Mouse (Mus musculus) cerebral cortex, adult 2 months (tissue): ENCODE results near the gene Gm9945.

ENCODE experiments used
- WGBS: fragments of 180-500 bp; shearing (Covaris S2); methylation state at CpG from one replicate; pipeline ENCODE4 v1.1.7; 2018; 5-methylcytosine and 5-hydroxymethylcytosine counted together

Gene Gm9945

DNA sequence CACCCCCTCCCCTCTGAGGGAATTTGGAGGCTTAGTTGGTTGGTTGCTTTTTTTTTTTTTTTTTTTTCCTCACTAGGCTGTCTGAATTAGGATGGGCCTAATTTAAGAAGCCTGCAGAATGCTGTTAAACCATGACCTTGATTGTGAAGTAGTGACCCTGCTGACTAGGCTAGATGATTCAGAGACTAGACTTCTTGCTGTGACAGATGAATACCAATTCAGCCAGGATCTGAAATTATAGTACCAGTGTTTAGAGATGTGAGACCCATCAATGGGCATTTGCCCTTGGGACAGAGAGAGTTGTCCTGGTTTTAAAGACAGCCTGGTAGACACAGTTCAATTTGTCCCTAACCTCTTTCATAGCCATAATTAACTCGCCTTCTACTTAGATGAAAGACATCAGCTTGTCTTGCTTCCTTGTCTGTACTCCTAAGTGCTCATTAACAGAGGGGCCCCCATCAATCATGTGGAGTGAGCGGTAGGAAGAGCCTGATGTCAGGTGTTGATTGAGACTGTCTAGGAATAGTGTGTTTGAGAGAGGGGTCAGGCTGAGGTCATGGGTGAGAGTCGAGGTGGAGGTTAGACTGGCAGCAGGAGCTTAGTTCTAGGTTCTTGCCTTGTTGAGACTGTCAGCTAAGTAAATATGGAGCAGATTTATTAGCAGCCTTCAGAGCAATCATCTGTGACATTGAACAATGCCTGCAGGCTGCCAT is 13.4 kb downstream of the Gm9945 start:
- WGBS, result 76% methylated on average over 3 of the region's 3 CpGs

DNA sequence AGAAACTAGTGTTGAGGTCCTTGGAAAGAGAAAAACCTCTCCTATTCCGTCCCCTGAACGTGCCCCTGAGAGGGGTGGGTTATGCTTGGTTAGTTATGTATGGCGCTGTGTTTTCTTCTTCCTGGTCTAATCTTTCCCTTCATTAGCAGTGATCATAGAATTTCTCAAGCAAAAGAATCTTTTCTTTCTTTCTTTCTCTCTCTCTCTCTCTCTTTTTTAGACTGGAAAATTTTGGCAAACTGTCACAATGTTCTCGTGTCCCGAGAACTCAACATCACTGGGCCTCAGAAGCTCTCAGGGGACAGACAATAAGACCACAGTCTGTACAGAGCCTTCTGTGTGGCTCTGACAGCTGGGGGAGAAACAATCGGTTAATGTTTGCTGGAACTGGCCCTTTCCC is 15.5 kb downstream of the Gm9945 start:
- WGBS, result 71% methylated on average over 6 of the region's 6 CpGs

DNA sequence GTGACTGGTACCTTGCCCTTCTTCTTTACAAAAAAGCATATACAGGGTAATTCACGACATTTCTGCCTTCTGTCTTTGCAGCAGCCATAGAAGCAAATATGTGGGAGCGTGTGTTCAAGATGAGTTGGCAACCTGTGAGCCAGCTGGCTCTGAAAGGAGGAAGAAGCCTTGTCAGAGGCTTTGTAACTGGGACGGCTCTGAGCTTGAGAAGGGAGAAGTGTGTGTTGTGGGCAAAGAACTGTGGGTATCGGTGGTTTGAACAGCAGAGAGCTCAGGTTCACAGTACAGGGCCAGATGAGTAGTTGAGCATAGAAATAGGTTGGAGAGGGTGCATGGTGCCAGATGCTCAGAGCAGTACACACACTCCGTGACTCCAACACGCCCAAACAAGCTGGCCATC is 17.0 kb downstream of the Gm9945 start:
- WGBS, result 32% methylated on average over 6 of the region's 6 CpGs

DNA sequence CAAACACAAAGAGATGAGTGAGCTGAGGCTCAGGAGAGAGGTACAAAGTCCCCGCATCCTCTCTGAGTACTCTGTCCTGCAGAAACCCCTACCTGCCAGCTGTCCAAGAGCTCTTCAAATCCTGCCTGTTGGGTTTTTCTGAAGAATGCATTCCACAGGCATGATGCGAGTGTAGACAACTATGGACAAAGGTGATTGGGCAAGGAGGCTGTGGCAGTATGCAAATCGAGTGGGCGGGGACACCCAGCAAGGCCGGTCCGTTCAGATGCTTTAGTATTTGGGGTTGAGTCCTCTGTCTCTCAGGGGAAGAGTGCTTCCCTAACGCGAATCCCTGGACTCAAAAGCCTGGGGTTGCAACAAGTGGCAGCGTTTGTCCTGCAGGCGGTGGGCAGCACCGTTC is 20.6 kb downstream of the Gm9945 start:
- WGBS, result 36% methylated on average over 11 of the region's 11 CpGs

DNA sequence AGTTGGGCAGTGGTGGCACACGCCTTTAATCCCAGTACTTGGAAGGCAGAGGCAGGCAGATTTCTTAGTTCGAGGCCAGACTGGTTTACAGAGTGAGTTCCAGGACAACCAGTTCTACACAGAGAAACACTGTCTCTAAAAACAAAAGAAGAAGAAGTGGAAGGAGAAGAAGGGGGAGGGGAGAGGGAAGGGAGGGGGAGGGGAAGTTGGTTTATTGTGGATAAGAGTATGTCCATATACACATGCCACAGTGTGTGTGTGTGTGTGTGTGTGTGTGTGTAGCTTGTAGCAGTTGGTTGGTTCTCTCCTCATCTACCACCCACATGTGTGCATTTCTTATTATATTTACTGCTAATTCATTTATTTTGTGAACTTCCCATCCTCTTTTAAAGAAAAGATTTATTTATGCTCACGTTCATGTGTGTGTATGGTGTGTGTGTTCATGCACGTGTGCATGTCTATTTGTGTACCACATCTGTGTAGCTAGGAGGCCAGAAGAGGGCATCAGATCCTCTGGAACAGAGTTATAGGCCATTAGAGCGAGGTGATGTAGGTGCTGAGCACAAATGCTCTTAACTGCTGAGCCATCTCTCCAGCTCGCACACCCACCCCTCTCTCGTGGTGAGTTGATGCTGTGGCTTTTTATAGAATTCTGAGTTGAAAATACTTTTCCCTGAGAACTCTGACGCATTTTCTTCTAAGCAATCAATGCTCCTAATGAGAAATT is 22.2 kb downstream of the Gm9945 start:
- 46% methylated on average over 8 of the region's 8 CpGs for WGBS

DNA sequence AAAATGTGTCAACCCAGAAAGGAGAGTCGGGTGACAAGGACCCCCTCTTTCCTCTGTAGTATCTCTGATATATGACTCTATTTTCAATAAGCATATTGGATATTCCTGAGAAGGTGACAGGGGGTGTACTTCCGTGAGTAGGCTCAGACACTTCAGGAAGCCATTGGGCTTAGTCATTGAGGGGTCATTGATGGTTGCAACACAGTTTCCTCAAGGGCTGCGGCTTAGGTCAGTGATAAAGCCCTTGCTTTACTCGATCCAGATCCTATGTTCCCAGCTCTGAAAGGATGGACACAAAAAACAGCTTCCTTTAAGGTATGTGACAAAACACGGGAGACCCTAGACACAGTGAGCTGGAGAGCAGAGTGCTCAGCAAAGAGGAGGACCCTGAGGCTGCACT is 23.8 kb downstream of the Gm9945 start:
- 91% methylated on average over 5 of the region's 5 CpGs for WGBS

DNA sequence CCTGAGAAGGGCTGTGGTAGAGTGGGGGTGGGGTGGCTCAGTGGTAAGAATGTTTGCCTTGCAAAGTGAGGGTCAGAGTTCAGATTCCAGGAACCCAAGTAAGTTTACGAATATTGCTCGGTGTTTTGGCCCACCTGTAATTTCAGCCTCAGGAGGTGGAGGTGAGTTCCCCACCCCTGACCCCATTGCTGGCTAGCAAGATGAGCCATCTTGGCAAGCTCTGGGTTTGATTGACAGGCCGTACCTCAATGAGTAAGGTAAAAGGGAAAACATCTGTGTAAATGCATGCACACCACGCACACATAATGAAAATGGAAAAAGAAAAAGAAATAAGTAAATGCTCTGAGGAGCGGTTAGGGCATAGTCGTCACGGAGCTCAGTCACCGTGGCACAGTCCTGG is 24.4 kb downstream of the Gm9945 start:
- WGBS, result 96% methylated on average over 8 of the region's 8 CpGs

DNA sequence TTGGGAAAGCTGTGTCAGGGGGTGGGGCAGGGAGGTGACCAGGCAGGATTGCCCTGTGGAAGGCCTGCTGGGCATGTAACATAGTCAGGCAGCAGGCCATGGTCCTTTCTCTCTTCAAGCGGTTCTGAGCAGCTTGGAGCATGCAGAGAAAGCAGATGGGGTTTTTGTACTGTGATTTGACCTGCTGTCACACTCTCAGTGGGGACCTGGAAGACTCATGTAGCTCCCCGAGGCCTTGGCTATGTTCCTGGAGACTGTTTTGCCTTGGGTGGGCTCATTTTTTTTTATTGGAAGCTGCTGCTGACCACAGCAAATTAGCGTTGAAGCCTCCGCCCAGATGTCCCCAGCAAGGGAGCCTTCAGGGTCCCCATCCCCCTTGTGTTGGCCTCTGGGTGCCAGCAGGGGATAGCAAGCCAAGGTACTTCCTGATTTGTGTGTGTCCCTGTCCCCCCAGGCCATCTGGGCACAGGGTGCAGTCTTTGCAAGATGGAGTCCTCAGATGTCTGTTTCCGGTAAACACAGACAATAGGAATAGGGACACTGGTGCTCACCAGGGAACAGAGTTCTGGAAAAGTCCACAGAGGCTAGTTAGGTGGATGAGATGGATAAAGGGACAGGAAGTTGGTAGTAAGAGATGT is 25.2 kb downstream of the Gm9945 start:
- 56% methylated on average over 5 of the region's 5 CpGs for WGBS

DNA sequence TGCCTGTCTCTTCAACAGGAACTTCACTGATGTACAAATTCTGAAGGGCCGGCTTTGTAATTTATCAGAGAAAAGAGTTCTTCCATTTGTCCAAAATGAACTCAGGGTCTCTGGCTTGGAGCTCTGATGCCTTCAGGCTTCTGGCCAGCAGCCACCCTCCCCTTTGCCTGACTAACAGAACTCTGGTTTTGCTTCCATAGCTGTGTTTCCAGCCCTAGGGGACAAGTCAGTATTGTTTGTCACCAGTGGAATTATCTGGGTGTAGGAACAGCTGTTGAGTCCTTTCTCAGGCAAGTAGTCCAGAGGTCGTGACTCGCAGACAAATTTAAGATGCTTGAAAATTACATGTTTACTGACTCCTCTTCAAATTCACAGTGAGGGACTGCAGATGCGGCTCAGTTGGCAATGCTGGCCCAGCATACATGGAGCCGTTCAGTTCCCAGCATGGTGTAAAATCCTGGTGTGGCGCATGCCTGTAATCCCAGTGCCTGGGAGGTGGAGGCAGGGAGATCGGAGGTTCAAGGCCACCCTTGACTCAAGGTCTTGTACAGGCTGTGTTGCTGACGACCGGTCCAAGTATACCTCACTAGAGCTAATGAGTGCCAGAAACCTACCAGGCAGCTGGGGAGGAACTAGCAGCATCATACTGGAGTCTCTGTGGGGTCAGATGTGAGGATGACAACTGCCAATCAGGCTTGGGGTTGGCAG is 27.3 kb downstream of the Gm9945 start:
- 75% methylated on average over 9 of the region's 9 CpGs for WGBS

DNA sequence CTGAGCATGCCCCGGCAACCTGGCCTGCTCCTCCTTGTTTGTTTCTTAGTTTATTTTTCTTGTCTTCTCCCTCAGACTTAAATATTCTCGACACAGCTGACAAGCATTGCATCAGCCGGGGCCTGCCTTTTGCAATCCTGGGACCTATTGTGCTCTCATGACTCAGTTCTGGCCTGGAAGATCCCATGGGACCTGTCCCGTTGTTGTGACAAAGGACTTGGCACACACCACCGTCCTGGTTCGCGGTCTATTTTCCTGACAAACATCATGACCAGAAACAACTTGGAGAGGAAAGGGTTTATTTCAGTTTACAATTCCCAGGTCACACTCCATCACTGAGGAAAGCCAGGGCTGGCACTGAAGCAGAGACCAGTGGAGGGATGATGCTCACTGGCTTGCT is 28.2 kb downstream of the Gm9945 start:
- 60% methylated on average over 7 of the region's 7 CpGs for WGBS

DNA sequence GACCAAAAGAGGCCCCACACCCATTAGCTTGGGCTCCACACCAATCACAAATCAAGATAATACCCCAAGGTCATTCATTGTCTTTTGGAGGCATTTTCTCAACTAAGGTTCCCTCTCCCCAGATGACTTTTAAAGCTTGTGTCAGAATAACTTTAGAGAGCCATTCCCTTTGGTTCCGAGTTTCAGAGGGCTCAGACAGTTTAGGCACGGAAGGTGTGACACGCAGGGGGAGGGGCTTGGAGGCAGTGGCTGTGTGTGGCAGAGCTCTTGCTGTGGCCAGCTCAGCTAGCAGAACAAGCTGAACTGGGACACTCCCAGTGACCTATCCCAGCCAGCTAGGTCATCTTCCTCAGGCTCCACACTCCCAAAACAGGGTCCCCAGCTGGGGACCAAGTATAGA is 28.6 kb downstream of the Gm9945 start:
- 78% methylated on average over 3 of the region's 3 CpGs for WGBS

DNA sequence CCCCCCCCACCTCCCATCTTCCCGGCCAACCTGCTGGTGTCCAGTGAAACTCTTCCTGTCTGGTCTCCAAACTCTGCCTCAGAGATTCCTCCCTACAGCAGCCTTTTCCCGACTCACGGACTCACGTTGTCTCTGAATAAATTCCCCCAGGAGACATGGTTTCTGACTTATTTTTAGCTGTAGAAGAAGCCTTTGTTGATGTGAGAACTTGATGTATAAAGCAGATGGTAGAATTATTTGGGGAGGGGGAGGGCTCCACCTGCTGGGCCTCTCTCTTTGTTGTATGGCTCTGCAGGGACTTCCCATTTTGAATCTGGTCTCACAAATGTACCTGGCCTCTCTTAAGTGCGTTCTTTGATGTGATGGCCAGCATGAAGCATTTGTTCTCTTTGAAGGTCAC is 30.4 kb downstream of the Gm9945 start:
- WGBS, result 37% methylated on average over 5 of the region's 5 CpGs

DNA sequence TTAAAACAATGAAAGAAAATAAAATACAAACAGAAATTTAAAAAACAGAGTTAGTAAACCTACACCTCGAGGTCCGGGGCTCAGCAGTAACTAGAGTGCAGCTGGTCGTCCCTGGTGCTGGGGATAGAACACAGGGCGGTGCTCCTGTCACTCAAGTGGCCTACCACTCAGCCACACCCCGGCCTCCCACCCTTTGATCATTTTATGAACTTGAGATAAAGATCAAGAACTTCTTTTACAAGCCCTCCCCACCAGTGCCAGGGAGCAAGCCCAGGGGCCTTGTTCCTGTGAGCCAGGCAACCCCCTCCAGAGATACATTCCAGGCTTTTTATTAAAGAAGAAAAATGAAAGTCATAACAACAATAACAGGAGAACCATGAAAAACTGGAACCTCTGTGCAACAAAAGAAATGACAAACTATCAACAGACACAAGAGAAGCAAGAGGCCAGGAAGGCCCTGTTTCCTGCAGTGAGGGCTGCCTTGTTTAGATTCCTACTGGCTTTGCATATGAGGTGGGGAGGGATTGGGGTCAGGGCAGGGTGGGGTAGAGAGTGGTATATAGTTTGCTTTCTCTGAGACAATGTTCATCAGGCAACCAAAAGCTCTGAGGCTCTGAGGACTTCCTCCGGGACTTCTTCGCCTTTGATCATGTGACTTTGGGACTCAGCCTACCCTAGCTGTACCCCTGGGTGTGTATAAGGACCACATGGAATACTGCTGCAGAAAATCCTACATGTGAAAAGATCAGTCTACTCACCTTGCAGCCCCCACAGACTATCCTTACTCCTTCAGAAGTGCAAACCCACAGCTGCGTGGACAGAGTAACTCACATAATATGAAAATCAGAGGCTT is 37.0 kb downstream of the Gm9945 start:
- 74% methylated on average over 8 of the region's 8 CpGs for whole genome bisulfite sequencing

DNA sequence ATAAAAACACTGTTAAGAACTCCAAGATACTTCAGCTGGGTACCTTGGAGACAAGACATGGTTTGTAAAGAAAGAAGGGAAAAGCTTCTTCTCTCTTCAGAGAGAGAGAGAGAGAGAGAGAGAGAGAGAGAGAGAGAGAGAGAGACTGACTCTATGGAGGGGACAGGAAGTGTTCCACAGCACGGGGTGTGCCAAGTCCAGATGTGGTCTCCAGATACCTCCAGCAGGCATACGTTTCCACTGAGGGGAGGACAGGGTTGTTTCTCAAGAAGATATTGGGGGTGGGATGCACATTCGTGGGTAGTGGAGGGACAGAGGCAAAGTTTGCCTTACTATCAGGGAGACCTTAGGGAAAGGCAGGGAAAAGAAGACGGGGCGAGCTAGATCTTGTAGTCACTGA is 38.8 kb downstream of the Gm9945 start:
- 52% methylated on average over 5 of the region's 5 CpGs for WGBS

DNA sequence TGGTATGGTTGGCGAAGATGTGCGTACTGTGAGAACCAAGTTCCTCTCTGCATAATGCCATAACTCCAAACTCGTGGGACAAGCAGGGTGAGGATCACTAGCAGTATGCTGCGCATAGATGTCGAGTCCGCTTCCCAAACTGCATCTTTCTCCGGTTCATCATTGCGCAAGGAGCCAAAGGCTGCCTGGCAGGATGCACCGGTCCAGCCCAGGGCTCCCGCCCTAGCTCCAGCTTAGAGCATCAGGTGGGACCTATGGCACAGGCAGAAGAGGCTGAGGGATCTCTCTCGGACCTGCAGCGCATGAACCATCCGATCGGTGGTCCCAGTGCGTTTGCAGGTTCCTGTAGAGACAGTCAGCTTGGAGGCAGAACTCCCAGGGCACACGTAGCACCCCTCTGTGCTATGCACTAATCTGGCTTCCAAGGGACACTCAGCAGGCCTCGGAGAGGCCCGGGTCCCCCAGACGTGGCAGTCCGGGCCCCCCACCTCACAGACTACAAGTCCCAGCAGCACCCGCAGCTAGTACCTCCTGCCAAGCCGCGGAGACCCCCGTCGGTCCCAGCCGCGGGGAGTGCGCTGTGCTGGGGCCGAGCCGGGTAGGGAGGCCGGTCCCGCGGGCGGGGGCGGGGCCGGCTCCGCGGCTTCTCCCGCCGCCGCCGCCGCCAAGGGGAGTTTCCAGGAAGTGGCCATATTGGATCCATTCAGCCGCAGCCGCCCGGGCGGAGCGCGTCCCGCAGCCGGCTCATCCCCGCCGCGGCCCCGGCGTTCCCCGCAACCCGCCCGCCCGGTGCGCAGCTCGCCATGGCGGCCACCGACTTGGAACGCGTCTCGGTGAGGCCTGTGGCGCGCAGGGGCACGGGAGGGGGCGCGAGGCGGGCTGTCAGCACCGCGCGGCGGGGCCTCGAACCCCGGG is 39.5 kb downstream of the Gm9945 start, which contains the start of gene Sept8:
Gene Sept8 (plus strand): TSS at position 51 of the 915 bp plus-strand sequence.
- WGBS, result 4% methylated on average over 79 of the region's 79 CpGs

DNA sequence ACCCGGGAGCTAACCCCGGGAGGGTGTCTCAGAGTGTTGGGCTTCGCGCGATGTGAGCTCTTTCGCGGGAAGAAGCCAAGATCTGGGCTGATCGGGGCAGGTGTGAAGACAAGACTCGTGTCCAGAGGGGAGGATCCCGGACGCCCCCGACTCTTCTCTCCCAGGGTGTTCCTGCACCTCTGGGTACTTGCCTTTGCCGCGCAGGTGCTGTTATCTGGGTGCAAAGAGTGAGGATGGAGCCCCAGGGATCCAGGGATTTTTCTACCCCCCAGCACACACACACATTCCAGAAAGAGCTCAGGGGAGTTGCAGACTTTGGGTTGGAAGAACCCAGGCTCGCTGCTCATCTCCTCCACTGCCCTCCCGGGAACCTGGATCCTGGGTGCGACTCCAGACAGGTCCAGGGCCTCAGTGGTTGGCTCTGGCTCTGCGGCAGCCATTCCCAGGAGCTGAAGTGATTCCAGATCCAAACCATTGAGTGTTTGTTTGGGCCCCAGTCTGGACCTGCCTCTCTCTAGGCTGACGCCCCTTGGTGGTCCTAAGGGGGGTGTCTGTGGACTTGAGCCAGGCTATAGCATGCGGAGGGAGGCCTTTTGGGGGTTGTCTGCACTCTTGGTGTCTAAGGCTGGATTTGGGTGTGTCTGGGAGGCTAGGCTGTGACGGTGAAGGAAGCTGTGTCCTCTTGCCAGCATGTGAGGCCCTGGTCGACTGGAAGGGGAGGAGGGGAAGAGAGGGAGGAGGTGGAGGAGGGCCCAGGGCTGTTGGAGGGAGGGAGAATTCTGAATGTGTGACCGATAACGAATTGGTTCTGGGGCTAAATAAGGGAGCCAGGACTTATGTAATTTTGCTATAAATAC is 40.4 kb downstream of the Gm9945 start:
- 2% methylated on average over 23 of the region's 24 CpGs for WGBS

DNA sequence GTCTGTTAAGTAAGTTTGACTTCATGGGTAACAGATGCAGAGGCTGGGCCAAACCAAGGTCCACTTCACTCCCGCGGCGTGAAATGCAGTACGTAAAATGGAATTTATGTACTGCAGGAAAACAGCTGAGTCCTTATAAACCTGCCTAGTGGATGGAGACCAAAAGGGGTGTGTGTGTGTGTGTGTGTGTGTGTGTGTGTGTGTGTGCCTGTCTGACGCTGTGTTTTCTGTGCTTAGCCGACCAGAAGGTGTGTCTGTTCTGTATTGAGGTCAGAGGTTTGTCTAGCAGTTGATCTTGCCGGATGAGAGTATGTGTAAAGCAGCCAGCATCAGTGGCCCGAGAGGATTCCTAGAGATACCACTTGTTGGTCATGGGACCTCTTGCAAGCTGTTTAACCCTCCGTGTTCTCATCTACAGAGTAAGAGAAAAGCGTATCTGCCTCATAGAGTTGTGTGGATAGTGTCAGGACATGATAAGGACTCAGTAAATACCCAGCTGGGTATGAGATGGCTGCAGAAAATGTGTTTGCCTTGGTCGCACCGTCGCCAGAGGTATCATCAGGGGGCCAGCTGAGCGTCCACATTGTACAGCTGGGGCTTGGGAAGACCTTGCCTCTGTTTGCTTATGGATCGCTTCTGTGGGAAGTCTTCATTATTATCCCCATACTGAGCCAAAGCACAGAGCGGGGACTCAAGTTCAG is 41.3 kb downstream of the Gm9945 start:
- 19% methylated on average over 16 of the region's 16 CpGs for WGBS

DNA sequence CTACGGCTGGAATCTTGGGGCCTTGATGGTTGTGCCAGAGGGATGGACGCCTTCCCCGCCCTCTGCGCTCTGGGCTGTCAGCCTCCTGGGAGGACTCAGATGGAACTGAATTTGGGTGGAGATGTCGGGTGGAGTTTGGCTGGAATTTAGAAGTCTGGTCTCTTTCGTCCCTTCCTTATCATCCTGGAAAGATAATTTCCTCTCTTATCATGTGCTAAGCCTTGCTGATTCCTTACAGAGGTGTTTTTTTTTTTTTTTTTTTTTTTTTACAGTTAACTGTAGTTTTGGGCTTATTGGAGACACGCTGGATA is 41.8 kb downstream of the Gm9945 start:
- WGBS, result 46% methylated on average over 7 of the region's 7 CpGs

DNA sequence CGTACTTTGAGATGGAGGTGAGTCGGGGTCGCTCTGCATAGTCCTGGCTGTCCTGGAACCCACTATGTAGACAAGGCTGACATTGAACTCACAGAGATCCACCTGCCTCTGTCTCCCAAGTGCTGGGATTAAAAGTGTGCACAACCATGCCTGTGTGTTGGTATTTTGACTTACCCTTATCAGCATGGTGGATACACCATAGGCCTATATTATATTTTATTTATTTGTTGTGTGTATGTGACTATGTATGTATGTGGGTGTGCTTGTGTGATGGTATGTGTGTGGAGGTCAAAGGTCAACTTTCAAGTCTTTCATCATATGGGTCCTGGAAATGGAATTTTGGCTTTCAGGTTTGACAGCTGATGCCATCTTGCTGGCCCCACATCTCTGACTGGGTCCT is 42.4 kb downstream of the Gm9945 start:
- 72% methylated on average over 3 of the region's 3 CpGs for WGBS
